Mouse (Mus musculus): ENCODE measurements at regions not wholly inside any gene's neighbourhood (a gene's known extent, or its start where the extent isn't known, plus 50 kb on each side); places are given as distances from the start of the nearest gene placed in this dataset.
"Not testable (repeated sequence)": the region's sequence is repeated elsewhere in the genome, so short reads cannot be mapped to it uniquely, and the experiment has no call there.

DNA sequence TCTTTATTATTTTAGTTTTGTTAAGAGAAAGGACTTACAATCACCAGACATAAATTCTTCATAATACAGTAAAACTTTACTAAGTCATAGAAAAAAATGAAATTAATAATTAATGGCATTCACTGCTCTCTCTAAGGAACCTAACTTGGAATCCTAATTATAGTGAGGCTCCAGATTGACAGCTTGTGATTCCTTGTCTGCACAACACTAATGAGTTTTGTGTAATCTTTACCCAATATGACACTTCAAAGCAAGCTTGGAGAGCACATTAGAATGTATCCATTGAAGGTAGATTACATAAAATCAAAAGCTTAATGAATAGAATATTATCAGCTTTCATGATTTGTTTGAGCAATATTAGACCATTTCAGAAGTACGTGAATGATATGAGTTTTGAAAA lies 1914.7 kb downstream of the Efna5 start:
- DNase-seq (ENCODE audit: low read depth, low spot score), result no peak

DNA sequence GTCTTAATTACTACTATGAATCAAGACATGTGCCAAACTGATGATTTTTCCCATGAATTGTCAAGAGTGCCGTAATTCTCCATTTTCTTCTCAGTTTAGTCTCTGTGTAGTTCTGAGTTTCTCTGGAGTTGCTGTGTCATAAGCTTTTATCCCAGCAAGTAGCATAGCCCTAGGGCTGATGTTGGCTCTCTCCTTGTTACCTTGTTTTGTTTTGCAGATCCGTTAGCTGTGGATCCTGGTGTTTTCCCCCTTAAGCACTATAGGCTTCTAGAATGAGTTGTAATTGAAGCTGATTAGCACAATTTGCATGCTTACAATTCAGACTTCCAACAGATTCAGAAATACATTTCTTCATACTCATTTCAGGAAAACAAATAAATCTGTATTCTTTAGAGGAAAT lies 1915.5 kb downstream of the Efna5 start:
- DNase-seq (ENCODE audit: low read depth, low spot score), result no peak

- peak; percentile 45 for DNase-seq (ENCODE audit: low read depth, low spot score)
Observed at GRCm38 (mm10) chr17:60951464-60951863, 1929.7 kb downstream of the Efna5 start.

- no peak for DNase-seq (ENCODE audit: low read depth, low spot score)
Observed at GRCm38 (mm10) chr17:60937754-60938508, 1924.8 kb upstream of the Nudt12 start.

GRCm38 (mm10) chr17:60934223-60934622 lies 1921.1 kb upstream of the Nudt12 start:
- no peak for DNase-seq (ENCODE audit: low read depth, low spot score)

DNA sequence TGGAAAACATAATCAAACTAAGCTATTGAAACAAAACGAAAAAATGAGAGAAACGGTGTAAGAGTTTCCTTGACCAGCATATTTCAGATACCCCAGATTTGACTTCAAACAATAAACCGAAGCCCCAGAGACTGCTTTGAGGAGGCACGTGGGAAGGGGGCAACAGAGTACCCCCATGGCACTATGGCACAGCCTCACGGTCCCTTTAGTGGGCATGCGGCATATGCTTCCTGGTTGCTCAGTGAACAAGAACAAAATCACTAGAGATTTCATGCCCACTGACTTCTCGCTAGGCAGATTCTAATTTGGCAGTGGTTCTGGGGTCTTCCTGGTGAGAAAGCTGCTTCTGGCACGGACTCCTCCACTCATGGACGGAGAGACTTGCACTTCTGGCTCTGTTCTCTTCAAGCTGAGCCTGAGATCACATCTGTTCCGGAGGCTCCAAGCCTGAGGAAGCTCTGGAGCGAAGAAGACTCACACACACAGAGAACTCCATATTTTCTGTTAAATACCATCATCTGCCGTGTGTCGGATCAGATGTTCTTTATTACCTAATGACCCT lies 1912.7 kb upstream of the Nudt12 start:
- DNase-seq (ENCODE audit: low read depth, low spot score), result no peak

- not testable (repeated sequence) for DNase-seq (ENCODE audit: low read depth, low spot score)
Observed at GRCm38 (mm10) chr17:60882721-60883120, 1869.5 kb upstream of the Nudt12 start.

GRCm38 (mm10) chr17:60857445-60857844 lies 1844.3 kb upstream of the Nudt12 start:
- DNase-seq (ENCODE audit: low read depth, low spot score), result no peak

DNA sequence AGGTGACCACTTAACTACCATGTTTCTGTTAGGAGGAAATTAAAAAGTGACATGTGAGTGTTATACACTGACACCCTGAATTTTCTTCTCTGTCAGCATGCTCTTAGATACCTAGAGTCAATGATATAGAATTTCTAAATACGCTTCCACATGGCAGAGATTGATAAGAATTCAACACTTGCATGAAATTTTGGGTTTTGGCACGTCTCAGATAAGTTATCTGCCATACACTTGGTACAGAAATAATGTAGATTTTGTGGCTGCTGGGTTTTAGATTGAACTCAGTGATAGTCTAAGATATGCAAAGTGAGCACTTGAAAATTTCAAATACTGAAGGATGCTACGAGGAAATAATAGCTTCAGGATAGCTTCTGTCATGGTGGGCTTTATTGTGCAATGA lies 1841.5 kb upstream of the Nudt12 start:
- no peak for DNase-seq (ENCODE audit: low read depth, low spot score)

- DNase-seq (ENCODE audit: low read depth, low spot score), result not testable (repeated sequence)
Observed at GRCm38 (mm10) chr17:60838794-60839193, 1825.6 kb upstream of the Nudt12 start.

- DNase-seq (ENCODE audit: low read depth, low spot score), result no peak
Observed at GRCm38 (mm10) chr17:60832531-60832930, 1819.4 kb upstream of the Nudt12 start.

GRCm38 (mm10) chr17:60830498-60830897 lies 1817.3 kb upstream of the Nudt12 start:
- no peak for DNase-seq (ENCODE audit: low read depth, low spot score)

- no peak for DNase-seq (ENCODE audit: low read depth, low spot score)
Observed at GRCm38 (mm10) chr17:60804715-60805449, 1791.7 kb upstream of the Nudt12 start.

DNA sequence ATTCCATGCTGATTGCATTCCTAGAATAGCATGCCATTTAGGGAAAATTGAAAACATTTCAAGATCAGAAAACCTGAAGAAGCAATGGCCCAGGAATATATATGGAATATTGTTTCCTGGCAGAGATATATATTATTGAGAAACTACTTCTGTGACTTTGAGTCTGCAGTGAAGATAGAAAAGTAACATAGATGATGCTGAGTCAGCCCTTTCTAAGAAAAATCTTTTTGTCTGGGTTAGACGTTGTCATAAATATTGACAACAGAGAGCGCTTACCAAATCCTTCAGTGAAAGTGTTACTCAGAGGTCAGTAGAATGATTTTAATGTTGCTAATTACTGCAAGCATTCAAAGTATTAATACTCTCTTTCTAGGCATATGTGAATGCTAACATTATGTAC lies 1749.1 kb upstream of the Nudt12 start:
- DNase-seq (ENCODE audit: low read depth, low spot score), result no peak

DNA sequence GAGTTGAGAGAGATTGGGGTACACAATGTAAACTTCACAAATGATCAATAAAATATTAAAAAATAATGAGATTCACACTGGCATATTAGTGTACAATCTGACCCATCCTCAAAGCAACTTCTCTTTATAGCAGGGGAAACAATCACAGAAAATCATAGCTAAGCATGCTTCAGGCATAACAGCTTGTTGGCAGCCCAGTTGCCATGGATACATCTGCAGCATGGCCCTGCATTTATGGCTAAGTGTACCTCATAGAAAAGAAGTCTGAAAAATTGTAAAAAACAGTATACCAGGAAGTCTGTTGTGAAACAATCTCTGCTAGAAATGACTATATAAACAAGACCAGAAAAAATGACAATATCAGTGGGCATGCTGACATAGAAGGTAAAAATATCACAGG lies 1747.9 kb upstream of the Nudt12 start:
- DNase-seq (ENCODE audit: low read depth, low spot score), result no peak

- DNase-seq (ENCODE audit: low read depth, low spot score), result no peak
Observed at GRCm38 (mm10) chr17:60742856-60743255, 1729.7 kb upstream of the Nudt12 start.

- no peak for DNase-seq (ENCODE audit: low read depth, low spot score)
Observed at GRCm38 (mm10) chr17:60738211-60738610, 1725.0 kb upstream of the Nudt12 start.

DNA sequence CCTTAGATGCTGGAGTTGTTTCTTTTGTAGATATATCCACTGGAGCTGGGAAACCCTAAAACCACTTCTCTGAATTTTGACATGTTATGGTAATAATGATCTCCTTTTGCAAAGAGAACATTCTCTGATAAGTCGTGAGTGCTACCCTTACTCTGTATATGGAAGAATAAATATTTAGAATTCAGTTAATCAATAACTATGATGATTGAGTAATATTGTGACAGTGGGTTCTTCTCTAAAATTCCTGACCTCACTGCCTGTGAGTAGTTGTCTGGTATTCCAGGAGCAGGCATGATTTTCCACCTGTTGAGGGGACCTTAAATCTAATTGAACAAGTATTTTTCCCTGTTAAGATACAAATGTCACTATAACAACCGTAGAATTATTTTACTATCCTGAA lies 1707.0 kb upstream of the Nudt12 start:
- no peak for DNase-seq (ENCODE audit: low read depth, low spot score)

DNA sequence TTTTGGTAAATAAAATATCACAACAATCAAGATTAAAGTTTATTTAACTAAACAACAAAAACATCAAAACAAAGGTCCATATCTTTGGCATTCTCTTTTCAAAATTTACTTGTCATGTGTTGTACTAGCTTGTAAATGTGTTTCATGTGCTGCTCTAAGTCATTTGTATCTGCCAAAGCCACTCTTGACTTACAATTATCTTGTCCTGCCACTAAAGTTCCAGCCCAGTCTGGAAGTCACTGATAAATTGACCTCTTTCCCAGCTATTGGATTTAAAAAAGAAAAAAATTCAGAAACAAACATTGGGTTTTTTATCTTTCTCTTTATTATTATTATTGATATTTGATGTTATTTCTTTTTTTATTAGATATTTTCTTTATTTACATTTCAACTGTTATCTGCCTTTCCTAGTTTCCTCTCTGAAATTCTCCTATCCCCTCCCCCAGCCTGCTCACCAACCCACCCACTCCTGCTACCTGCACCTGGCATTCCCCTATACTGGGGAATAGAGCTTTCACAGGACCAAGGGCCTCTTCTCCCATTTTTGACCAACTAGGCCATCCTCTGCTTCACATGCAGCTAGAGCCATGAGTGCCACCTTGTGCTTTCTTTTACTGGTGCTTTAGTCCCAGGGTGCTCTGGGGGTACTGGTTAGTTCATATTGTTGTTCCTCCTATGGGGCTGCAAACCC lies 1704.9 kb upstream of the Nudt12 start:
- DNase-seq (ENCODE audit: low read depth, low spot score), result no peak

DNA sequence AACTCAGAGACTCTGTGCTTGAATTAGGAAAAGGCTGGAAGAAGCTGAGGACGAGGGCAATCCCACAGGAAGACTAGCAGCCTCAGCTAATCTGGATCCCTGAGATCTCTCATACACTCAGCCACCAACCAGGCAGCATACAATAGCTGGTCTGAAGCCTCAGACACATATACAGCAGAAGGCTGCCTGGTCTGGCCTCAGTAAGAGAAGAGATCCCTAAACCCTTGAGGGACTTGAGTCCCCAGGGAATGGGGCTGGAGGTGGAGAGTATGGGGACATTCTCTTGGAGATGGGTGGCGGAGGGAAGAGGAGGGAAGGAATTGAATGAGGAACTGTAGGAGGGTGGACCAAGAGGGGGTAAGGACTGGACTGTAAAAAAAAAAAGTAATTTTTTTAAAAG lies 1704.3 kb upstream of the Nudt12 start:
- no peak for DNase-seq (ENCODE audit: low read depth, low spot score)
